Mouse (Mus musculus): ENCODE results near the gene Sestd1.

- TF ChIP-seq CTCF (IDR thresholded peaks at IDR 0.05; ENCODE audit: insufficient read depth, low read depth, low read length) (no peak), POLR2A (IDR thresholded peaks at IDR 0.05; ENCODE audit: insufficient read depth, low read depth, low read length) (no peak)
Measured at GRCm38 (mm10) chr2:77238607-77239006, 41.8 kb downstream of the Sestd1 start.

Data from olfactory bulb, adult 2 months (tissue).